Mouse (Mus musculus) hindbrain, embryonic 15.5 days (tissue): Measurements from ENCODE around the gene Tmem86a. TPM values are rescaled to one million over a fixed set of nuclear protein-coding genes. Genes with fewer than 3 reads are reported as not detected.
A peak's percentile ranks its signal among the peaks of the same experiment; 100 is the strongest.
"Not testable (repeated sequence)": the region's sequence is repeated elsewhere in the genome, so short reads cannot be mapped to it uniquely, and the experiment has no call there.

Experiments used
- ATAC-seq: fragments of 200-750 bp; cut with Nextera tagmentation; 2 replicates; pipeline ENCODE4 v1.8.0; 2017; ENCODE audit warnings: low read depth, moderate number of reproducible peaks, moderate TSS enrichment; ENCODE audit not compliant: low FRiP score
- H3K27ac ChIP-seq: fragments of 300-500 bp; sonication (generic); replicated peaks from 2 replicates; pipeline ENCODE4 v1.5.1; 2015; ENCODE audit warnings: mild to moderate bottlenecking, inconsistent platforms
- H3K27me3 ChIP-seq: fragments of 300-500 bp; sonication (generic); 2 replicates; pipeline ENCODE4 v1.6.1; 2015; ENCODE audit warnings: control low read depth, inconsistent platforms
- H3K36me3 ChIP-seq: fragments of 300-500 bp; sonication (generic); 2 replicates; pipeline ENCODE4 v1.6.1; 2015; ENCODE audit warnings: control low read depth, inconsistent platforms
- H3K4me1 ChIP-seq: fragments of 300-500 bp; sonication (generic); replicated peaks from 2 replicates; pipeline ENCODE4 v1.6.1; 2015; ENCODE audit warnings: control low read depth, inconsistent platforms
- H3K4me2 ChIP-seq: fragments of 300-500 bp; sonication (generic); 2 replicates; pipeline ENCODE4 v1.6.1; 2015; ENCODE audit warnings: moderate library complexity, mild to moderate bottlenecking, inconsistent platforms
- H3K4me3 ChIP-seq: fragments of 300-500 bp; sonication (generic); 2 replicates; pipeline ENCODE4 v1.5.1; 2015; ENCODE audit warnings: mild to moderate bottlenecking, inconsistent platforms
- H3K9ac ChIP-seq: fragments of 300-500 bp; sonication (generic); 2 replicates; pipeline ENCODE4 v1.6.1; 2015; ENCODE audit warnings: inconsistent platforms
- H3K9me3 ChIP-seq: fragments of 300-500 bp; sonication (generic); 2 replicates; pipeline ENCODE4 v1.6.1; 2016; ENCODE audit warnings: control low read depth, inconsistent platforms
- WGBS: fragments of 180-500 bp; shearing (Covaris S2); methylation state at CpG from one replicate; pipeline ENCODE4 v1.1.7; 2015; 5-methylcytosine and 5-hydroxymethylcytosine counted together
- polyA plus RNA-seq: library from polyadenylated mRNA; unstranded; fragments of >200 nt; fragmentation: Nextera tagmentation; extraction: Ambion mirVana; gene quantifications from 2 replicates; pipeline ENCODE4 v1.2.1, GENCODE M21; 2015

Tmem86a gene
- polyA plus RNA-seq, 1 experiment from 2014 or later: 25.9 TPM

DNA sequence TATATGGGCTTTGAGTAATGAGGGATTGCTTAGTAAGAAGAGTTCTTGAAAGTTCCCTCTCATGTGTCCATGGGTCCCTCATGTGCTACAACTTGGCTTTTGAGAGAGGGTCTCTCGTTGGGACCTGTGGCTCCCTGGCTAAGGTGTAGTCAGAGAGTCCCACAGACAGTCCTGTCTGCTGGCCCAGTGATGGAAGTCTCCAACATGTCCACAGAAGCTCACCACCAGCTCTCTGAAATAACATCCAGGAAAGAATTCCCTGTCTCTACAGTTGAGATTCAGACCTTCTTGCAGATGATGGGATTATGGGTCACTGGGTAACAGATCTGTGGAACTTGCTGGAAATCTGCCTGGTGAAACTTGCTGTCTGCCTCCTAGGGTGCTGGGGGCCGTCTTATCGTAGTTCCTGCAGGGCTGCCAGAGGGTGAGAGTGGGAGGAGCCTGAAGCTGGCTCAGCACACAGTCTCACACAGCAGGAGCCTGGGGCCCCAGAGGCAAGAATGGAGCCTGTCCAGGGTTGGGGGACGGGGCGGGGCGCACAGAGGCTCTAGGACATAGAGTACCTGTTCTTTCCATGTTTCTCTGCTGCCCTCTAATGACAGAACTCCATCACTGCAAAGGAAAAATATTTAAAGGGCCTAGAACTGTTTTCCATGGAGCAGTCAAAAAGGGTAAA, 34.9 kb upstream of the Tmem86a start:
- Histone ChIP-seq H3K9ac (0 out of 2 replicates have a peak overlapping the region, but pooled peaks have one; percentile 19), H3K4me1 (peaks cover 9% of the 10 kb centered on the region; the same call in 1 of the 2 replicates), H3K4me3 (peak overlapping the region; percentile 28), H3K4me2 (peak overlapping the region; percentile 58), H3K27me3 (no peaks in the 10 kb centered on the region), H3K9me3 (no peaks in the 10 kb centered on the region), H3K36me3 (no peaks in the 10 kb centered on the region), H3K27ac (peak overlapping the region; percentile 25; the same call in 1 of the 2 replicates)
- WGBS: 12% methylated on average over 6 of the region's 6 CpGs
- ATAC-seq: peak; percentile 94

DNA sequence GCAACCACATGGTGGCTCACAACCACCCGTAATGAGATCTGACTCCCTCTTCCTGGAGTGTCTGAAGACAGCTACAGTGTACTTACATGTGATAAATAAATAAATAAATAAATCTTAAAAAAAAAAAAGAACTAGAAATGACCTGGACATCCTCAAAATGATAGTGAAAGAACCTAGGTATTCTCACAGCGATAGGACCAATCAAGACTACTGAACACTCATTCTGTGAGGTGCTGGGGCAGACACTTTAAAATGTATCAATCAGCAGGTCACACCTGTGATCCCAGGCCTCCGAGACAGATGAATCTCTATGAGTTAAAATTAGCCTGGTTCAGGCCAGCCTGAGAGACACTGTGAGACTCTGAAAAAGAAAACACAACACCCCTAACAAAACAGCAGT, 33.8 kb upstream of the Tmem86a start:
- no peak overlapping the region for H3K9ac ChIP-seq
- no peaks in the 10 kb centered on the region for H3K27me3 ChIP-seq
- H3K4me1 ChIP-seq: peaks cover 6% of the 10 kb centered on the region; the same call in 1 of the 2 replicates
- no peak overlapping the region for H3K4me2 ChIP-seq
- WGBS: 90% methylated on average over 3 of the region's 3 CpGs
- H3K4me3 ChIP-seq: no peak overlapping the region
- no peak overlapping the region for H3K27ac ChIP-seq
- H3K36me3 ChIP-seq: no peaks in the 10 kb centered on the region
- ATAC-seq: no peak
- no peaks in the 10 kb centered on the region for H3K9me3 ChIP-seq

DNA sequence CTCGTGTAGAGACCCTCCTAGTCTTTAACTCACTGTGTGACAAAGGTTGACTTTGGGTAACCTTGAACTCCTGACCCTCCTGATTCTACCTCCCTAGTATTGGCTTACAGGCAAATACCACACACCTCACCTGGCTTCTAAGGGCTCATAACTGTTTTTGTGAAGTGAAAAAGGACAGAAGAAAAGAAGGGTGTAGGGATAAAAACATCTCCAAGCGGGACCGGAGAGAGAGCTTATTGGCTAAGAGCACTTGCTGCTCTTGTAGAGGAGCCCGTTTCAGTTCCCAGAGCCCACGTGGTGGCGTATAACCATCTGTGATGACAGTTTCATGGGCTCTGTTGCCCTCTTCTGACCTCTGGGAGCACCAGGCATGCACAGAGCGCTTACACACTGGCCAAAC, 33.3 kb upstream of the Tmem86a start:
- no peak overlapping the region for H3K4me3 ChIP-seq
- H3K9ac ChIP-seq: no peak overlapping the region
- H3K27ac ChIP-seq: no peak overlapping the region
- WGBS: 76% methylated on average over 7 of the region's 7 CpGs
- no peaks in the 10 kb centered on the region for H3K9me3 ChIP-seq
- no peak overlapping the region for H3K4me2 ChIP-seq
- H3K4me1 ChIP-seq: peaks cover 6% of the 10 kb centered on the region; the same call in 1 of the 2 replicates
- no peaks in the 10 kb centered on the region for H3K36me3 ChIP-seq
- no peak for ATAC-seq
- H3K27me3 ChIP-seq: no peaks in the 10 kb centered on the region

DNA sequence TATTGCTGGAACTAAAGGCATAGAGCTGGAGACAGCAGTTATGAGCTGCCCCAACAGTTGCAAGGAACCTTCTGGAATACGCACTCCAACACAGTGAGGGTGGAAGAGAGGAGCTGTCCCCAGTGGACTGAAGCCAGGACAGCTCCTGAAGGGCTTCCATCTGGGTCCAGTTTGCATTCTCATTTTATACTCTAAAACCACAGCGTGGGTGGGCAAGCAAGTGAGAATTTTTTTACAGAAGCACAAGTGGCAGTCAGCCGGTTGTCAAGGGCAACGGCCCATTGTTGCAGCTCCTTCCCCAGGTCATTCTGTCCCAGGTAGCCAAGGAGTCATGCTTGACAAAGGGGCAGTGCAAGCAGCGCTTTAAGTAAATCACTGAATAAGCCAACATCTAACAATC, 30.8 kb upstream of the Tmem86a start:
- Histone ChIP-seq H3K27ac (no peak overlapping the region), H3K27me3 (no peaks in the 10 kb centered on the region), H3K4me2 (no peak overlapping the region), H3K9ac (no peak overlapping the region), H3K9me3 (no peaks in the 10 kb centered on the region), H3K4me1 (peaks cover 6% of the 10 kb centered on the region; the same call in 1 of the 2 replicates), H3K4me3 (no peak overlapping the region), H3K36me3 (no peaks in the 10 kb centered on the region)
- WGBS: 67% methylated on average over 5 of the region's 5 CpGs
- ATAC-seq: no peak

DNA sequence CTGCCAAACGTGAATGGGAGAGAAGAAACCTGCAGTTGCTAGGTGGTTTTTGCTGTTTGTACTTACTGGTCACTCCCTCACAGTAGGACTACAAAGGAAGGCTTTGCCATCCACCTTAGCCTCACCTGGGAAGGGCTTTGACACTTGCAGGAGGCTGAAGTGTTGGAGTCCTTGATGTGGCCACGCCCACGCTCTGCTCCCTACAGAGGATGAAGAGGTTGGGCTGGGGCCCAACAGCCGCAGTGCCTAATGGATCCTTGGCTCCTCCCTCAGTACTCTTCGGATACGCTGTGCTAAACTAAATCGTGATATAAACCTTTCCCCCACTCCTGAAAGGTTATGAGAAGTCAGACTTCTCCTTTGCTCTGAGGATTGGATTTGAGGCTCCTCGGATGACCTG, 29.4 kb upstream of the Tmem86a start:
- Histone ChIP-seq H3K4me1 (no peaks in the 10 kb centered on the region), H3K4me3 (no peak overlapping the region), H3K27ac (no peak overlapping the region), H3K4me2 (no peak overlapping the region), H3K9me3 (no peaks in the 10 kb centered on the region), H3K27me3 (no peaks in the 10 kb centered on the region), H3K36me3 (no peaks in the 10 kb centered on the region), H3K9ac (no peak overlapping the region)
- 17% methylated on average over 8 of the region's 8 CpGs for WGBS
- ATAC-seq: no peak

GRCm38 (mm10) chr7:47022482-47022881, 27.9 kb upstream of the Tmem86a start:
- no peak overlapping the region for H3K4me2 ChIP-seq

GRCm38 (mm10) chr7:47023530-47023929, 26.9 kb upstream of the Tmem86a start:
- no peaks in the 10 kb centered on the region for H3K4me1 ChIP-seq
- no peak for ATAC-seq
- no peaks in the 10 kb centered on the region for H3K36me3 ChIP-seq
- no peak overlapping the region for H3K4me2 ChIP-seq
- H3K9me3 ChIP-seq: no peaks in the 10 kb centered on the region
- H3K27me3 ChIP-seq: no peaks in the 10 kb centered on the region
- WGBS: 21% methylated on average over 6 of the region's 6 CpGs
- no peak overlapping the region for H3K27ac ChIP-seq
- no peak overlapping the region for H3K4me3 ChIP-seq
- no peak overlapping the region for H3K9ac ChIP-seq

More at GRCm38 (mm10) chr7:47022482-47022881, 27.9 kb upstream of the Tmem86a start:
- H3K4me3 ChIP-seq: no peak overlapping the region
- no peak overlapping the region for H3K27ac ChIP-seq
- no peak overlapping the region for H3K9ac ChIP-seq
- H3K27me3 ChIP-seq: no peaks in the 10 kb centered on the region
- H3K4me1 ChIP-seq: no peaks in the 10 kb centered on the region
- ATAC-seq: no peak
- H3K9me3 ChIP-seq: no peaks in the 10 kb centered on the region
- WGBS: 75% methylated on average over 8 of the region's 8 CpGs
- no peaks in the 10 kb centered on the region for H3K36me3 ChIP-seq

GRCm38 (mm10) chr7:47024454-47024853, 25.9 kb upstream of the Tmem86a start:
- 90% methylated on average over 7 of the region's 7 CpGs for WGBS
- Histone ChIP-seq H3K4me3 (no peak overlapping the region), H3K4me2 (no peak overlapping the region), H3K9ac (no peak overlapping the region), H3K9me3 (no peaks in the 10 kb centered on the region), H3K27ac (no peak overlapping the region), H3K36me3 (no peaks in the 10 kb centered on the region), H3K4me1 (no peaks in the 10 kb centered on the region), H3K27me3 (no peaks in the 10 kb centered on the region)
- ATAC-seq: no peak

GRCm38 (mm10) chr7:47025429-47025828, 25.0 kb upstream of the Tmem86a start:
- Histone ChIP-seq H3K9me3 (no peaks in the 10 kb centered on the region), H3K36me3 (no peaks in the 10 kb centered on the region), H3K9ac (no peak overlapping the region), H3K4me3 (no peak overlapping the region), H3K4me1 (no peaks in the 10 kb centered on the region), H3K27me3 (no peaks in the 10 kb centered on the region), H3K27ac (no peak overlapping the region), H3K4me2 (no peak overlapping the region)
- WGBS: 64% methylated on average over 9 of the region's 9 CpGs
- no peak for ATAC-seq

- not testable (repeated sequence) for H3K27ac ChIP-seq, H3K9ac ChIP-seq, H3K27me3 ChIP-seq, H3K4me1 ChIP-seq, H3K9me3 ChIP-seq, H3K36me3 ChIP-seq, H3K4me2 ChIP-seq, H3K4me3 ChIP-seq, ATAC-seq
- 93% methylated on average over 3 of the region's 3 CpGs for WGBS
Measured at GRCm38 (mm10) chr7:47026899-47027298, 23.5 kb upstream of the Tmem86a start.

DNA sequence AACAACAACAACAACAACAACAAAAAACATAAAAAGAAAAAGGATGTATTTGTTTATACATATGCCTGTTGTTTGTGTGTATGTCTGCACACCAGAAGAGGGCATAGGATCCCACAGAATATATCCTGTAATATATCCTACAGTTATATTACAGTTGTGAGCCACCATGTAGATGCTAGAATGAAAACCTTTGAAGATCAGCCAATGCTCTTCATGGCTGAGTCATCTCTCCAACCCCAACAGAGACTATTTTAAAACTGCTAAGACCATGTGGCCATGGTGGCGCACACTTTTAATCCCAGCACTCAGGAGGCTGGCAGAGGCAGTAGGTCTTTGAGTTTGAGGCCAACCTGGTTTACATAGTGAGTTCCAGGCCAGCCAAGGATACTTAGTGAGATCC, 22.9 kb upstream of the Tmem86a start:
- Histone ChIP-seq H3K9me3 (no peaks in the 10 kb centered on the region), H3K9ac (no peak overlapping the region), H3K36me3 (no peaks in the 10 kb centered on the region), H3K4me3 (no peak overlapping the region), H3K27ac (no peak overlapping the region), H3K4me2 (no peak overlapping the region), H3K4me1 (no peaks in the 10 kb centered on the region), H3K27me3 (no peaks in the 10 kb centered on the region)
- no peak for ATAC-seq
- WGBS: 93% methylated on average over 1 of the region's 1 CpGs

DNA sequence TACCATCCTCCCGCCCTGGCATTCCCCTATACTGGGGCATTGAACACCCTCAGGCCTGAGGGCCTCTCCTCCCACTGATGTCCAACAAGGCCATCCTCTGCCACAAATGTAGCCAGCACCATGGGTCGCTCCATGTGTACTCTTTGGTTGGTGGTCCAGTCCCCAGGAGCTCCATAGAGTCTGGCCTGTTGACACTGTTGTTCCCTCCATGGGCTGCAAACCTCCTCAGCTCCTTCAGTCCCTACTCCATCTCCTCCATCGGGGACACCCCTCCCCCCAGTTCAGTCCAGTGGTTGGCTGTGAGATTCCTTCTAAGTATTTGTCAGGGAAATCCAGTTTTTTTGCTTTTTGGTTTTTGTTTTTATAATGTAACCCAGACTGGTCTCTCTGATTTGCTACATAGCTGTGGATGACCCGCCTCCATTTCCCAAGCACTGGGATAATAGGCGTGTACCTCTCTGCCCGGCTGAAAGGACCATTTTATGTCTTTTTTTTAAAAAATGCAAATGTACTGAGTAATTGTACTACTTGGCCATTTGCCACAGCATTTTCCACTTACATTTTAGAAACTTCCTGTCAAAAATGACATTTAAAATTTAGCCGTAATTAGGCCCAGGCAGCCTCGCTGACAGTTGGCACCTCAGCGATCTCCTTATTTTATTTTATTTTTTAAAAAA, 19.7 kb upstream of the Tmem86a start:
- Histone ChIP-seq H3K4me1 (no peaks in the 10 kb centered on the region), H3K4me2 (no peak overlapping the region), H3K9ac (no peak overlapping the region), H3K4me3 (no peak overlapping the region), H3K27ac (no peak overlapping the region), H3K27me3 (no peaks in the 10 kb centered on the region), H3K36me3 (no peaks in the 10 kb centered on the region), H3K9me3 (no peaks in the 10 kb centered on the region)
- WGBS: 80% methylated on average over 9 of the region's 9 CpGs
- no peak for ATAC-seq
